Mouse (Mus musculus): ENCODE data around the gene Med14. TPM values are rescaled to one million over a fixed set of nuclear protein-coding genes. Genes with fewer than 3 reads are reported as not detected.

The Med14 gene
- polyA plus RNA-seq, 1 experiment from 2014 or later, result 14.2 TPM

DNA sequence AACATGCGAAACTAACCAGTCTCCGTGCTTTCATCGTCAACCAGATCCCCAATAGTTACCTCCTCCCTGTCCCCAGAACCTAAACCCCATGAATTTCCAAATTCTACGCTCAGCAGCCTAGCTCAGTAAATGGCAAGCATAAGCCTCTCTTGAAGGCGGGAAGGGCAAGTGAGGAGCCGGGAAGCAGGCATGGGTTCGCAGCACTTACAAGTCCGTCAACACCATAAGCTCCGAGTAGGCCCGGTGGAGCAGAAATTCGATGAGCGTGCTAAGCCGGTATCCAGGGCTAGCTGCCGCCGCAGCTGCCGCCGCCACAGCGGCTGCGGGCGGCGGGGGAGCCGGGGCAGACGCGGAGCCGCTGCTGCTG lies 631 bp downstream of the Med14 start:
- H3K27me3 ChIP-seq, result peaks cover 13% of the 10 kb centered on the region
- peak overlapping the region; percentile 74 for H3K4me3 ChIP-seq
- H3K4me2 ChIP-seq, result peak overlapping the region; percentile 59
- H3K9me3 ChIP-seq (replicated peaks), result no peaks in the 10 kb centered on the region
- H3K4me1 ChIP-seq (replicated peaks), result no peaks in the 10 kb centered on the region; the same call in 1 of the 2 replicates
- peak overlapping the region; percentile 98 for H3K27ac ChIP-seq
- peak; percentile 11 for ATAC-seq (replicated peaks; ENCODE audit: insufficient number of reproducible peaks, insufficient read depth, low FRiP score, low read depth)
- WGBS, result 5% methylated on average over 25 of the region's 25 CpGs
- no peaks in the 10 kb centered on the region for H3K36me3 ChIP-seq
- H3K9ac ChIP-seq, result peak overlapping the region; percentile 88

DNA sequence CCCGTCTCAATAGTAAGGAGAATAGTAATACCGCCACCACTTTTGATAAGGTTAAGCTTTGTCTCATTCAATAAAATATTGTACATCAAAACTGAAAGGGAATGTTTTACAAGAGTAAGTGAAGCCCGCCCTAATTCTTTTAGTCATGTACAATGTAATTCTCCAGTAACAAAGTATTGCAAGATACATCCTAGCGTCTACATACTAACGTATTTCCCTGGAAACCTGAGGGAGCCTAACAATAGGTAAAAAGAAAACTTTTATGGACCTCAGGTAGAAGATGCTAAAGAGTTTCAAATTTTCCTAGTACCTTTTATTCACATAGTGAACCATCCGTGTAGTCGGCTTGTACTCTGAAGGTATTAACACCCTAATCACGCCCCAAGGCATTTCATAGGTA lies 1.4 kb downstream of the Med14 start:
- 16% methylated on average over 8 of the region's 8 CpGs for WGBS
- no peak for ATAC-seq (replicated peaks; ENCODE audit: insufficient number of reproducible peaks, insufficient read depth, low FRiP score, low read depth)
- no peaks in the 10 kb centered on the region; the same call in 1 of the 2 replicates for H3K4me1 ChIP-seq (replicated peaks)
- H3K27ac ChIP-seq, result peak overlapping the region; percentile 98
- H3K36me3 ChIP-seq, result no peaks in the 10 kb centered on the region
- H3K27me3 ChIP-seq, result peaks cover 13% of the 10 kb centered on the region
- H3K4me3 ChIP-seq, result peak overlapping the region; percentile 74
- H3K9ac ChIP-seq, result peak overlapping the region; percentile 88
- H3K9me3 ChIP-seq (replicated peaks), result no peaks in the 10 kb centered on the region
- H3K4me2 ChIP-seq, result peak overlapping the region; percentile 59

- Histone ChIP-seq H3K4me2 (peak overlapping the region; percentile 59), H3K9me3 (replicated peaks) (no peaks in the 10 kb centered on the region), H3K27ac (peak overlapping the region; percentile 71), H3K36me3 (no peaks in the 10 kb centered on the region), H3K27me3 (peaks cover 13% of the 10 kb centered on the region), H3K9ac (no peak overlapping the region), H3K4me1 (replicated peaks) (no peaks in the 10 kb centered on the region; the same call in 1 of the 2 replicates), H3K4me3 (peak overlapping the region; percentile 74)
- no peak for ATAC-seq (replicated peaks; ENCODE audit: insufficient number of reproducible peaks, insufficient read depth, low FRiP score, low read depth)
- WGBS, result 29% methylated on average over 5 of the region's 5 CpGs
Observed at GRCm38 (mm10) chrX:12759625-12760024, 2.2 kb downstream of the Med14 start.

DNA sequence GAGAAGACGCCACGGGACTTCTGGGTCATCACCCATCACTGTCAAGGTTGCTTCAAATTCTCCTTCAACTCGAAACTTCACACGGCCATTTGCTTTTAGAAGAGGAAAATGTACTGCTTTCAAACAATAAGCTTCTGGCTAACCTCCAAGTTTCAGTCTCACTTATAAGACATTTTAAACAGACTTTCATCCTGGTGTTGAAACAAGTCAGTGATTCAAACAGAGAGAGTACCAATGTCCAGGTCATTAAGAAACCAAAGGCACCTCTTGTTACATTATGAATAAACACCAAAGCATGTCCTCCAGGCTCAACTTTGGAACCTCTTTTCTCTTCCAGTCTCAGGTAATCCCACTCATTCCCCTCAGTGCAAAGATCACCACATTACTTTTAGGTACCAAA lies 14.0 kb downstream of the Med14 start:
- no peaks in the 10 kb centered on the region for H3K27me3 ChIP-seq
- H3K4me2 ChIP-seq, result no peak overlapping the region
- no peaks in the 10 kb centered on the region for H3K9me3 ChIP-seq (replicated peaks)
- no peak overlapping the region for H3K4me3 ChIP-seq
- no peak overlapping the region for H3K27ac ChIP-seq
- WGBS, result 76% methylated on average over 4 of the region's 4 CpGs
- no peak for ATAC-seq (replicated peaks; ENCODE audit: insufficient number of reproducible peaks, insufficient read depth, low FRiP score, low read depth)
- H3K4me1 ChIP-seq (replicated peaks), result no peaks in the 10 kb centered on the region
- no peak overlapping the region for H3K9ac ChIP-seq
- peaks cover 5% of the 10 kb centered on the region; the same call in 1 of the 2 replicates for H3K36me3 ChIP-seq

DNA sequence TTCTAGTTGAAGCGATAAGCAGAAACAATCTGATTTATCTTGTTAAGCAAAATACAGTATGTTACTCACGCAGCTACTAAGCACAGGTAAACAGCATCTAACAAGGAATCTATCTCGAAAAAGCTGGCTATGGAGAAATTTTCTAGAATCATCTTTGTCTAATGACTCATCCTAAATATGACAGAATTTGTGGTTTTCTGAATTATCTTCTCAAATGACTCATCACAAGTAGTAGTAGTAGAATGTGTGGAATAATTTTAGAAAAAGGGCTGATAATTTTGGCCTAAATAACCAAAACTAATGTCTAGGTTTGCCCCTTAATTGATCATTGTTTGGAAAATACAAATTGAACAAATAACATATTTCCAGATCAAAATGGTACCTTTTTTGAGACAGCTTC lies 15.1 kb downstream of the Med14 start:
- Histone ChIP-seq H3K27me3 (no peaks in the 10 kb centered on the region), H3K4me1 (replicated peaks) (no peaks in the 10 kb centered on the region), H3K36me3 (peaks cover 5% of the 10 kb centered on the region; the same call in 1 of the 2 replicates), H3K4me3 (no peak overlapping the region), H3K9ac (no peak overlapping the region), H3K27ac (no peak overlapping the region), H3K4me2 (no peak overlapping the region), H3K9me3 (replicated peaks) (no peaks in the 10 kb centered on the region)
- ATAC-seq (replicated peaks; ENCODE audit: insufficient number of reproducible peaks, insufficient read depth, low FRiP score, low read depth), result no peak
- WGBS, result 88% methylated on average over 3 of the region's 3 CpGs

- Histone ChIP-seq H3K4me1 (replicated peaks) (no peaks in the 10 kb centered on the region), H3K4me3 (no peak overlapping the region), H3K27me3 (no peaks in the 10 kb centered on the region), H3K9ac (no peak overlapping the region), H3K36me3 (no peaks in the 10 kb centered on the region), H3K27ac (no peak overlapping the region), H3K4me2 (no peak overlapping the region), H3K9me3 (replicated peaks) (no peaks in the 10 kb centered on the region)
- ATAC-seq (replicated peaks; ENCODE audit: insufficient number of reproducible peaks, insufficient read depth, low FRiP score, low read depth), result no peak
Observed at GRCm38 (mm10) chrX:12740396-12740795, 21.5 kb downstream of the Med14 start.

DNA sequence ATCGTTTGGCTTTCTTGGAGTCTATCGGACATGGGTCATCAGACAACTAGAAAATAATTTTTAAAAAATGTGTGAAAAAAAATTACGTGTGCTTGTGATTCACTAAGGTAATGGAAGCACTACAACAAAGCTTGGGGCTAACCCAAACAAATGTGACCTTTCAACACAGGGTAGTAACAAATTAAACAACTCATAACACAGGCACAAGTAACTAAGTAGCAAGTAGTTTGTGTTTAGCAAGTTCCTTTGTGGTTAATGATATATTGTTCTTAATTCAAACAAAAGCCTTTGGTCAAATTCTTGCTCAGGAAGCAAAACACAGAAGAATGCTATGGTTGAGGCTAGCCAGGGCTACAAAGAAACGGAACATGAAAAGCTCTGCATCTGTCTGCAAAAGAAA lies 45.8 kb downstream of the Med14 start:
- Histone ChIP-seq H3K27ac (no peak overlapping the region), H3K27me3 (no peaks in the 10 kb centered on the region), H3K9me3 (replicated peaks) (no peaks in the 10 kb centered on the region), H3K4me1 (replicated peaks) (no peaks in the 10 kb centered on the region), H3K4me2 (no peak overlapping the region), H3K4me3 (no peak overlapping the region), H3K9ac (no peak overlapping the region), H3K36me3 (peaks cover 19% of the 10 kb centered on the region)
- ATAC-seq (replicated peaks; ENCODE audit: insufficient number of reproducible peaks, insufficient read depth, low FRiP score, low read depth), result no peak
- 85% methylated on average over 4 of the region's 4 CpGs for WGBS

- 90% methylated on average over 7 of the region's 7 CpGs for WGBS
- Histone ChIP-seq H3K27me3 (no peaks in the 10 kb centered on the region), H3K4me2 (no peak overlapping the region), H3K4me3 (no peak overlapping the region), H3K4me1 (replicated peaks) (no peaks in the 10 kb centered on the region), H3K27ac (no peak overlapping the region), H3K9me3 (replicated peaks) (no peaks in the 10 kb centered on the region), H3K36me3 (peaks cover 19% of the 10 kb centered on the region; the same call in 1 of the 2 replicates), H3K9ac (no peak overlapping the region)
- ATAC-seq (replicated peaks; ENCODE audit: insufficient number of reproducible peaks, insufficient read depth, low FRiP score, low read depth), result no peak
Observed at GRCm38 (mm10) chrX:12713796-12714195, 48.1 kb downstream of the Med14 start.

GRCm38 (mm10) chrX:12686910-12687309 lies 75.0 kb downstream of the Med14 start:
- 65% methylated on average over 8 of the region's 8 CpGs for WGBS
- no peaks in the 10 kb centered on the region for H3K27me3 ChIP-seq
- no peaks in the 10 kb centered on the region for H3K9me3 ChIP-seq (replicated peaks)
- H3K4me1 ChIP-seq (replicated peaks), result no peaks in the 10 kb centered on the region
- H3K4me3 ChIP-seq, result no peak overlapping the region
- no peak overlapping the region for H3K4me2 ChIP-seq
- no peak overlapping the region for H3K27ac ChIP-seq
- no peak for ATAC-seq (replicated peaks; ENCODE audit: insufficient number of reproducible peaks, insufficient read depth, low FRiP score, low read depth)
- H3K9ac ChIP-seq, result no peak overlapping the region
- peaks cover 10% of the 10 kb centered on the region; the same call in 1 of the 2 replicates for H3K36me3 ChIP-seq

GRCm38 (mm10) chrX:12686071-12686470 lies 75.8 kb downstream of the Med14 start:
- H3K4me1 ChIP-seq (replicated peaks), result no peaks in the 10 kb centered on the region
- H3K36me3 ChIP-seq, result peaks cover 10% of the 10 kb centered on the region; the same call in 1 of the 2 replicates
- H3K27me3 ChIP-seq, result no peaks in the 10 kb centered on the region
- no peak overlapping the region for H3K4me3 ChIP-seq
- no peak for ATAC-seq (replicated peaks; ENCODE audit: insufficient number of reproducible peaks, insufficient read depth, low FRiP score, low read depth)
- H3K27ac ChIP-seq, result no peak overlapping the region
- no peak overlapping the region for H3K4me2 ChIP-seq
- H3K9ac ChIP-seq, result no peak overlapping the region
- no peaks in the 10 kb centered on the region for H3K9me3 ChIP-seq (replicated peaks)

- Histone ChIP-seq H3K27me3 (no peaks in the 10 kb centered on the region), H3K36me3 (no peaks in the 10 kb centered on the region), H3K4me1 (replicated peaks) (peaks cover 5% of the 10 kb centered on the region; the same call in 1 of the 2 replicates), H3K27ac (no peak overlapping the region), H3K9ac (no peak overlapping the region), H3K4me2 (no peak overlapping the region), H3K4me3 (no peak overlapping the region), H3K9me3 (replicated peaks) (no peaks in the 10 kb centered on the region)
- 34% methylated on average over 6 of the region's 6 CpGs for WGBS
- no peak for ATAC-seq (replicated peaks; ENCODE audit: insufficient number of reproducible peaks, insufficient read depth, low FRiP score, low read depth)
Observed at GRCm38 (mm10) chrX:12677396-12677795, 84.5 kb downstream of the Med14 start.

DNA sequence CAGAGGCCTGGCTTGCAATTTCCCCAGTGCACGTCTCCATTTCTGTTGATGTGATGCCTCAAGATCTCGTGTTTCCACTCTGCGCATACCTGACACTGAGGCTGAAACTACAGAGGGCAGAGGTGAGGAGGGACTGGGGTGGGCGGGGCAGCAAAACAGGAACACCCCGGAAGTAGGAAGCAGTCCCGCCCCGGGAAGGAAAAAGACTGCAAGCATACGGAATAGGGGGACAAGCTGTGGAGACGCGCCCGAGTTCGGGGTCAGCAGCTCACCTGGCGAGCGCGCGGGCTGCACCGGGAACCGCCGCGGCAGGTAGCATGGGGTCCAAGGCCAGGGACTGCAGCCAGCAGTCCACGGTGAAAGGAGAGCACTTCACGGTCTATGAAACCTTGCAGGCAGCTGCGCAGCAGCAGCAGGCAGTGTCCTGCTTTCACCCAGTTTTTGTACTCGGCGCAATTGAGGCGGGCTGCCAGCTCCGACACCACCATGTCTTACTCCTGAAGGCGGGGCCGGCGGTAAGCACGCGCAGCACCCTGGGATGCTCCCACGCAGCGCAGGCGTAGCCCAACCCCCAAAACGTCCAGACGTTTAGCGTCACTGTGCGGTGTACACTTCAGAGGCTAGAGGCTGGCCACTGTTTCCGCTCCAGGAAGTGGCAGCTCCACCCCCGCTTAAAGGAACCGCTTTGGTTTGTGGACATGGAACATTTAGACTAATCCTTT lies 88.7 kb downstream of the Med14 start, which contains the start of gene 1810030O07Rik:
Gene 1810030O07Rik, minus strand, starts transcription at position 615 of the 722 bp plus-strand sequence.
- Histone ChIP-seq H3K36me3 (no peaks in the 10 kb centered on the region), H3K9me3 (replicated peaks) (no peaks in the 10 kb centered on the region), H3K4me2 (peak within 1 kb of the TSS; percentile 60), H3K4me1 (replicated peaks) (peaks cover 5% of the 10 kb centered on the region; the same call in 1 of the 2 replicates), H3K4me3 (peak within 1 kb of the TSS; percentile 77), H3K9ac (peak within 1 kb of the TSS; percentile 81), H3K27me3 (no peaks in the 10 kb centered on the region), H3K27ac (peak within 1 kb of the TSS; percentile 92)
- peak; percentile 99 for ATAC-seq (replicated peaks; ENCODE audit: insufficient number of reproducible peaks, insufficient read depth, low FRiP score, low read depth)
- WGBS, result 5% methylated on average over 42 of the region's 42 CpGs

All from heart, embryonic 15.5 days (tissue).